Mouse (Mus musculus) cerebellum, postnatal 4 days (tissue): Measurements from ENCODE around the gene Comt.
A peak's percentile ranks its signal among the peaks of the same experiment; 100 is the strongest.

ENCODE experiments used
- DNase-seq, 2 experiments: peaks; one replicate each; pipeline ENCODE4 v3.0.0; 2022; ENCODE audit warnings: low spot score in 2 of 2, mixed read lengths in 1 of 2

Comt gene

GRCm38 (mm10) chr16:18390399-18390798, 36.3 kb downstream of the Comt start:
- DNase-seq, result no peak

DNA sequence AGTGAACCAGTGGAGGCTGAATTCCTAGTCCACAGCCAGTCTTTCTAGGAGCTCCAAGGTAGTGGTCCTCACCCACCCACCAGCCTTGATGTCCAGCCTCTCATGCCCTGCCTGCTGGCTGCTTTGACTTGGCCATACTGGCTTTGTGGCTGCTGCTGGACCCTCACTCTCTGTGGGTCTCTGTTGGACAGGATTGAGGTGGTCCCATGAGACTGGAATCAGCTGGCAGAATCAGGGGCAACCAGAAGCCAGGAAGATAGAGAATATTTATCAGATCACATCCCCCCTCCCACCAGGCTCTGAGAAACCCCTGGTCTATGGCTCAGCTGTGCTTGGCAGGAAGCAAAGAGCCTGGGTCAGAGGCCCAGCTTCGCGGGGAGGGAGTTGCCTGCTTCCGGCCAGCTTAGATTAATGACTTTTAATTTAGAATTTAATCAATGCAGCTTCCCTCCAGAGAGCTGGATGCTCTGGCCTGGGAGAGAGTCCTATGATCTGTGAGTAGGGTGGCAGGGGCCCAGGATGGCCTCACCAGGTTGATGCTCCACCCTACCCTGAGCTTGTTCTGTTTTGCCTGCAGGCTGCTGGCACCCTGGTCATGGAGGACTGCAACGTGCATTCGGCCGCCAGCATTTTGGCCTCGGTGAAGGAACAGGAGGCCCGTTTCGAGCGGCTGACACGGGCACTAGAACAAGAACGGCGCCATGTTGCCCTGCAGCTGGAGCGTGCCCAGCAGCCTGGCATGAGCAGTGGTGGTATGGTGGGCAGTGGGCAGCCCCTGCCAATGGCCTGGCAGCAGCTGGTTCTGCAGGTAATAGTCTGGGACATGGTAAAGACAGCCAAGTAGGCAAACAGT, 37.8 kb downstream of the Comt start:
- no peak for DNase-seq

DNA sequence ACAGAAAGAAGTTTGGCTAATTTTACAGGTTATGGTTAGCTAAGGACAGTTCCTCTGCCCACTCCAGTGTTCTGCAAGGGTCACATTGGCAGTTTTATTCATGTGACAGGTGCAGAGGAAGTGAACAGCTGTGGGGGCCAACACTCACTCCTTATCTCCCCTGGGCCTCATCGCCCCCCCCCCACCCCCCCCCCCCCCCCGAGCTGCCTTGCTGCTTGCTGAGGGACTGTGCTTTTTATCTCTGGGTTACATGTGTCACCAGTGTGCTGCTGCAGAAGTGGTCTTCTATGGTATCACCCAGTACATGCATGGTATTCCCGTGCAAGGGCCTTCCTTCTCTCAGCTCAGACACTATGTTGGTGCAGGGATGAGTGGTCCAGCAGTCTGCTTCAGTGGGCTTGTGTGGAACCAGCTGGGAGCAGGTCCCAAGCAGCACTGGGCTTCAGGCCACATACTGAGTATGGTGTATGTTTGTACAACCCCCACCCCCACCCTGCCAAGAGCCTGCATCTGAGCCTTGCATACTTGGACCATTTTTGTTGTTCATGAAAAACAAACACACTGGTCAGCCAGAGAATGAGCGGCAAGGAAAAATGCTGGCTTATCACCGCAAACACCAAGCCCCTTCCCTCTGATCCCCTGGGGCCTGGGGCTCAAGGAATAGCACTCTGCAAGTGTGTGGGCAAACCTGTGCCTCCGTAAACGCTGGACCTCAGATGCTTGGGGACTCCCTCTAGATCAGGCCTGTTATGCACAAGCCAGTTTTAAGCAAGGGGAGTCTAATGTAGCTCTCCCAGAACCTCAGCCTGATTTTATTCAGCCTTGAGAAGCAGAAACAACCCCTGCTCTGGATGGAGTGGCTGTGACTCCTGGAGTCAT, 38.7 kb downstream of the Comt start:
- DNase-seq, result no peak

- DNase-seq, result no peak
These were observed 39.7 kb downstream of the Comt start for GRCm38 (mm10) chr16:18386972-18387371.

GRCm38 (mm10) chr16:18386451-18386850, 40.2 kb downstream of the Comt start:
- DNase-seq, result peak in 1 of 2 experiments; percentile 22

DNA sequence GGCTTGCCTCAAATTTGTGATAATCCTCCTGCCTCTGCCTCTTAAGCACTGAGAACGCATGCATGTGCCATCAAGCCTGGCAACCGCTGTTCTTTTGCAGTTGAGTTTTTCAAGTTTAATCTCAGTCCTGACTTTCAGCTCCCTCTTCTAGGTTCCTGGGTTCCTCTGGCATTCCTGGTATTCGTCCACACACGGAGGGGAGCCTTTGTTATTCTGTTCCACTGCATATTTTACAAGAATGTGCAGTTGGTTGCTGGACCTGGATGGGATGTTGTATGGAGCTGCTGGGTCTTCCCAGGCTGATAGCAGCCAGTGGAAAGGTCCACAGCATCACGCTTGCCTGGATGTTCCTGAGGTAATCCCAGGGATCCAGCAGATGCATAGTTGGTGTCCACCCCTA, 41.2 kb downstream of the Comt start:
- no peak for DNase-seq

GRCm38 (mm10) chr16:18384659-18385058, 42.0 kb downstream of the Comt start:
- no peak for DNase-seq

DNA sequence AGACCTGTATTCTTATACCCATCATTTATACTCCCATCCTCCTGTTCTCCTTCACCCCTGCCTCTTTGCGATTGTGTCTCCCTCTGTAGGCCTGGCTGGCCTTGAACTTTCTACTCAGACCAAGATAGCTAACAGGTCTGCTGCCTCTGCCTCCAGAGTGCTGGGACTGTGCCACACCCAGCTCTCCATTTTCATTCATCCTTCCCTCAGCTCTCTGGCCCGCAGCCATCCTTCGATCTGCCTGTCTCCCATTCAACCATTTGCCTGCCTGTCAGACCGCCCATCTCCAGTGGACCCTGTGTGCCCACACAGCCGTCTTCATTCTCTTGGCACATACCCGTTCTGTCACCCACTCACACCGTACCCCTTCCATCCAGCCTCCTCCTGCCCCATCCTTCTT, 42.4 kb downstream of the Comt start:
- no peak for DNase-seq

- no peak for DNase-seq
These were observed 42.9 kb downstream of the Comt start for GRCm38 (mm10) chr16:18383756-18384155.

DNA sequence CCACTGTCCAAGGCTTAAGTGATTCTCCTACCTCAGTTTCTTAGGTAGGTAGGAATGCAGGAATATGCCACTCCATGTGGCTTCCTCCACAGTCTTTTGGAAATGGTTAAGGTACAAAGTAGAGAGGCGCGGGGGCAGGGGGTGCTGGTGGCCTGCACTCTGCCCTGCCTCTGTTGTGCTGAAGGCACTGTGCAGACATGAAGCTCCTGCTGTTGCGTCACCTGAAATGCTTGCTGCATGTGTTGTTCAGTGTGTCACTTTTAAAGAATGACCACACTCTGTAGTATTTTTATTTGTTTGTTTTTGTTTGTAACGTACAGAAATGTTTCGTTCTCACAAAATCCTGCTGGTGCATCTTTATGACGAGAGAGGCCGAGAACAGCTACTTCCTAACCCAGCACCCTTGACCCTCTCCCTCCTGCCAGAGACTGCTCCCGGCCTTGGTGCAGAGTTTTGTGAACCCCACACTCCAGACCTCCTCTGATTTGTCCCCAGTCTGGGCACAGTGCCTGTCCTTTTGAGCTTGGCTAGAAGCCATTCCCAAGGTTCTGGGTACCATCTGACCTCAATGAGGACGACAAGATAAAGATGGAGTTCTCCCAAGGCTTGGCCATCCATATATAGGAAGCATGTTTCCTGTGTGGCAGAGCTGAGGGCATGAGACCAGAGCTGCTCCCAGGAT, 43.5 kb downstream of the Comt start:
- no peak for DNase-seq

DNA sequence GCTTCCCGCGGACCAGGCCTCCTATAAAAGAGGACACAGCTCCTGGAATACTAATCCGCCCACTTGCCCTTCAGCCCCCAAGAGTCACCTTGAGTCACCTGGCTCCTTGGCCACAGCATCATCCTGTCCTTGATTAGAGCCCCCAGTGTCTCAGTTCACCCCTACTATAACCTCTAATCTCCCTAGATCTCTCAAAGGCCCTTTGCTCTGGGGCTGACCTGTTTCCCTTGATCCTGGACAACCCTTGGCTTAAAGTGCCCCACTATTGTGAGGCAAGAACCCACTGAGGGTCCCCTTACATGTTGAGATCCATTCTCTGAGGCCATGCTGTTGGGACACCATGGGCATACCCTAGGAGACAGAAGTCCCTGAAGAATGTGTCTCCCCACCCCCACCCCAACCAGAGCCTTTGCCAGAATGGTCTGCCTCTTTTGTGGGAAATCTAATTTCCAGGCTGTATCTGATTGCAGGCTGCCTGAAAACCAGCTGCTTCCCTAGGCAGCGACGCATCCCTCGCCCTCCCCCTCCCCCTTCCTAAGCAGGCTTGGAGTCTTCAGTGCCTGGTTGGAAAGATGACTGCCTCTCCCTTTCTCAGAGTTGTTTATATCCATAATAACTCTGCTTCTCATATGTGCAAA, 44.9 kb downstream of the Comt start:
- DNase-seq, result no peak

- DNase-seq, result peak in 1 of 2 experiments; percentile 51
These were observed 46.1 kb downstream of the Comt start for GRCm38 (mm10) chr16:18380495-18381063.

- DNase-seq, result peak in 1 of 2 experiments; percentile 16
These were observed 47.2 kb downstream of the Comt start for GRCm38 (mm10) chr16:18379338-18380001.

DNA sequence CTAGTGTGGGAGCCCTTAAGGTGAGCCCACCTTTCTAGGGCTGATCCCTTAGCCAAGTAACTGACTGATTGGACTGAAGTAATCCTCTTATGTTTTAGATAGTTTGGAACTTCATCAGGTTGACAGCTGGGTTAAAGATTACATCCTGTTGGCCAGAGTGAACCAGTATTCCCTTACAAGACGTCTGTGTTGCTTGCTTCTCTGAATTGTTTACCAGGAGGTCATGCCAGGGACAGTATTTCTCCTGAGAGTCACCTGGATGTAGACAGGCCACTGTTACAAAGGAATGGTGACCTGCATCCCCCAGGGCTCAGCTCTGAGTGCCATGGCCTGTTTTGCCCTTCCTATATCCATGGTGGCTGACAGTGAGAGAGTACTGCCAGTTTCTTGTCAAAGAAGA, 48.2 kb downstream of the Comt start:
- DNase-seq, result no peak

DNA sequence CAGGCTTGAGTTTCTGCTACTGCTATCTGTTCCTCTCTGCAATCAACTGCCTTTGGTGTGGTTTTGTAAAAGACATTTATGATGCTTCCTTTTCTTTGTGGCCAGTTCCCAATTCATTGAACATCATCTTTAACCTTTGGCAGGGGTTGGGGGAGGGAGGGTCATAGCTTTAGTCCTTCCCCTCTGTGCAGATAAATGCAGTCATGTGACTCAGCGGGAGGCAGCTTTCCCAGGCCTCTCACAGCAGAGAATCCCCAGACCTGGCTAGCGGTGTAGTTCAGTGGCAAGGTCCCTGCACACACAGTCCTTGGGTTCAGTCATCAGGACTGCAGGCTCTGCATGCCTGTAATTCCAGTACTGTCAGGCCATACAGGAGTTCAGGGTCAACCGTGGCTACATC, 49.4 kb downstream of the Comt start:
- DNase-seq, result no peak

DNA sequence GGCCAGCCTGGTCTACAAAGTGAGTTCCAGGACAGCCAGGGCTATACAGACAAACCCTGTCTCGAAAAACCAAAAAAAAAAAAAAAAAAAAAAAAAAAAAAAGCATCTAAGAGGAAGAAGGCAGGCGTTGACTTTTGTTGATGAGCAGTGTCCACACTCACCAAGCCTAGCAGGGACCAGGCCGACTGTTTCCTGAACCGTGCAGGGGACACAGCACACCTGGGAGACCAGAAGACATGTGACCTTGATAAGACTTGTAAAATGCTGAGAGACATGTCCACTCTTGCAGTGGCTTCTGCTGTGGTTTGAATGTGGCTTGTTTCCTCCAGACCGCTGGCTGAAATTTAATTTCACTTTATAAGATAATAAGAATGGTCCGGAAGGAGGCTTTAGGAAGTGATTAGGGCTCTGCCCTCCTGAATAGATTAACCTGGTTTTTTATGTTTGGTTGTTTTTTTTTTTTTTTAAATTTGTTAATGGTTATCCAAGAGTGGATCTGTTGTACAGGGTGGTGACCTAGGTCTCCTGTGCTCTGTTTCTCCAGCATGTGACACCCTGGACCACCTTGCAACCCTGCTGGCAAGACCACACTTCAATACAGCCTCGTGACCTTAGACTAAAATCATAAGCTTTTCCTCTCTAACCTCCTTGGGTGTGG, 50.2 kb downstream of the Comt start:
- DNase-seq, result no peak

- no peak for DNase-seq
These were observed 53.0 kb downstream of the Comt start for GRCm38 (mm10) chr16:18373632-18374031.

DNA sequence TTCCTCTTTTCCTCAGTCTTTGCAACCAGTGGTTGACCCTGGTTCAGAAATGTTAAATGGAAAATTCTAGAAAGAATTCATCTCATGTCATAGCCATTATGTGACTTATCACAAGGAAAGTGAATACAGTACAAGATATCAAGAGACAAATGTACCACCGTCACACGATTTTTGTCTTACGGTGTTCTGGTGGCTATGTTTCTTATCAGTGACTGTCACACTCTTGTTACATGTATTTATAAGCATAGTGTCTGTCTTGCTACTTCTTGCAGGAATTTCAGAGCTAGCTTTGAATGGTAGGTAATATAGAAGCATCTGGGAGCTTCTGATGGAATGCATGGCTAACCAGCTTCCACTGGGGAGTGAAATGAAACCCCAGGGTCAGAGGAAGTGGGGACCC, 56.5 kb downstream of the Comt start:
- DNase-seq, result no peak

DNA sequence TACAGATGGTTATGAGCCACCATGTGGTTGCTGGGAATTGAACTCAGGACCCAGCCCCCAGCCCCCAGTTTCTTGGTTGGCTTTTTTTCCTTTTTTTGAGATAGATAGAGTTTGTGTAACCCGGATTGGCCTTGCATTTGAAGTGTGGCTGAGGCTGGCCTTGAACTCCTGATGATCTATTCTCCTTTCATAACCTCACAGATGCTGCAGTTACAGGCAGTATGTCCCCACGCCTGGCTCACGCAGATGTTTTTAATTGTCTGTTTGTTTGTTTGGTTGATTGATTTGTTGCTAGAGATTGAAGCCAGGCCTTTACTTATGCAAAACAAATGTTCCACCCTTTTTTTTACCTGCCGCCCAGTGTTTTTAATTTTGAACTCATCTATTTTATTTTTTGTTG, 59.8 kb downstream of the Comt start:
- no peak for DNase-seq

DNA sequence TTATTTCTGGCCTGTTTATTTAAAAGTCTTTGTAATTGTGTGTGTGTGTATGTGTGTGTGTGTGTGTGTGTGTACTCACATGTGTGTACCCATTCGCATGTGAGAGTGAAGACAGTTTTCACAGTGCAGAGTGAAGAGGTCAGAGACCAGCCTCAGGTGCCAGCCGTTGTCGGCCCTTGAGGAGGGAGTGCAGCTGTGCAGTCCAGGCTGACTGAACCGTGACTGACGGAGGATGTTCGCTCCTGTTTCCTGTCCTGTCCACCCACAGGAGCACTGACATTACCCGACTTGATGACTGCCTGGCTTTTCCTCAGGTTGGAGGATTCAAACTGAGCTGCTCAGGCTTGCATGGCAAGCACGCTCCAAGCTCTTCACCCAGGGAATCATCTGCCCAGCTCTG, 63.7 kb downstream of the Comt start:
- DNase-seq, result no peak
